Mouse (Mus musculus): ENCODE measurements at regions not wholly inside any gene's neighbourhood (a gene's known extent, or its start where the extent isn't known, plus 50 kb on each side); places are given as distances from the start of the nearest gene placed in this dataset.

GRCm38 (mm10) chr12:28380203-28380602 is 172.0 kb downstream of the Dcdc2c start:
- no peak for DNase-seq

- DNase-seq, result no peak
Measured at GRCm38 (mm10) chr12:28377968-28378367, 174.2 kb downstream of the Dcdc2c start.

- no peak for DNase-seq
Measured at GRCm38 (mm10) chr12:28377373-28377772, 174.8 kb downstream of the Dcdc2c start.

- DNase-seq, result no peak
Measured at GRCm38 (mm10) chr12:28376770-28377169, 175.4 kb downstream of the Dcdc2c start.

- no peak for DNase-seq
Measured at GRCm38 (mm10) chr12:28365304-28365703, 186.9 kb downstream of the Dcdc2c start.

- DNase-seq, result peak; percentile 13
Measured at GRCm38 (mm10) chr12:28358737-28359333, 193.4 kb downstream of the Dcdc2c start.

- no peak for DNase-seq
Measured at GRCm38 (mm10) chr12:28357764-28358163, 194.4 kb downstream of the Dcdc2c start.

GRCm38 (mm10) chr12:28353140-28353539 is 199.1 kb downstream of the Dcdc2c start:
- no peak for DNase-seq

GRCm38 (mm10) chr12:28352571-28352970 is 199.6 kb downstream of the Dcdc2c start:
- DNase-seq, result no peak

- no peak for DNase-seq
Measured at GRCm38 (mm10) chr12:28342735-28343134, 209.5 kb downstream of the Dcdc2c start.

GRCm38 (mm10) chr12:28332591-28332990 is 219.6 kb downstream of the Dcdc2c start:
- DNase-seq, result no peak

GRCm38 (mm10) chr12:28331843-28332242 is 220.4 kb downstream of the Dcdc2c start:
- no peak for DNase-seq

GRCm38 (mm10) chr12:28323659-28324058 is 228.5 kb downstream of the Dcdc2c start:
- DNase-seq, result no peak

- no peak for DNase-seq
Measured at GRCm38 (mm10) chr12:28309226-28309625, 243.0 kb downstream of the Dcdc2c start.

- DNase-seq, result no peak
Measured at GRCm38 (mm10) chr12:28302038-28302581, 250.1 kb downstream of the Dcdc2c start.

GRCm38 (mm10) chr12:28288376-28288896 is 263.8 kb downstream of the Dcdc2c start:
- DNase-seq, result no peak

GRCm38 (mm10) chr12:28255524-28255923 is 296.7 kb downstream of the Dcdc2c start:
- no peak for DNase-seq

- no peak for DNase-seq
Measured at GRCm38 (mm10) chr12:28250526-28250925, 301.7 kb downstream of the Dcdc2c start.

- DNase-seq, result peak; percentile 36
Measured at GRCm38 (mm10) chr12:28248749-28249148, 303.4 kb downstream of the Dcdc2c start.

- peak; percentile 4 for DNase-seq
Measured at GRCm38 (mm10) chr12:28248287-28248686, 303.9 kb downstream of the Dcdc2c start.

- DNase-seq, result no peak
Measured at GRCm38 (mm10) chr12:28238016-28238415, 314.2 kb downstream of the Dcdc2c start.

- no peak for DNase-seq
Measured at GRCm38 (mm10) chr12:28237041-28237440, 315.2 kb downstream of the Dcdc2c start.

GRCm38 (mm10) chr12:28202847-28203246 is 349.4 kb downstream of the Dcdc2c start:
- DNase-seq, result no peak

GRCm38 (mm10) chr12:28186695-28187094 is 365.5 kb downstream of the Dcdc2c start:
- DNase-seq, result no peak

- DNase-seq, result no peak
Measured at GRCm38 (mm10) chr12:28181265-28181664, 370.9 kb downstream of the Dcdc2c start.

Measured in kidney, postnatal 10 days (tissue).